Mouse (Mus musculus): Measurements from ENCODE around the gene Tmem132b. TPM values are rescaled to one million over a fixed set of nuclear protein-coding genes. Genes with fewer than 3 reads are reported as not detected.

Gene Tmem132b
- polyA plus RNA-seq, 1 experiment from 2014 or later: 0.31 TPM

DNA sequence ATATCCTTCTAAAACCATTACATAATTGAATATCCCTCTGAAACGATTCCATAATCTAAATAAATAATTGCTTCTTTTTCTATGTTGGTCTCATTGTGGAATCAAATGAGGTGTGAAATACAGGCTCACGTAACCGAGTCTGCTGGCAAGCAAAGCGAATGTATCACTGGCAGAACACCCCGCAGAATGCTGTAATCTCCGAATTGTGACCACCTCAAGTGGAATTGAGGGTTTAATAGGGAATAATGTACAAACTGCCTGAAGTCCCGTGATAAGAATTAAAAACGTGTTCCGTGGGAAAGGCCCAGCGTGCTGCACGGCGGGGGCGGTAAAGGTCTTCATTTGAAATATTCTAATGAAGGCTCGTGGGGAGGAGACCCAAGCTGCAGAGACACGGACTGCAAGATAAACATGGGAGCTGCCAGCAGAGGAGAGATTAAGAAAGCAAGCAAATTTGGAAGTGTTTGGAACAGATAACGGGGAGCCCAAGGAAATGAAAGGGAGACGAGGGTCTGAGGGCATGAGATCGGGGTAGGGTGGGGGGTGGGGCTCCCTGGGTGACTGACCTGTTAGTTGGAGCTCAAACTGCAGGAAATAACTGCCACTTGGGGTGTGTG is 110.1 kb downstream of the Tmem132b start:
- Histone ChIP-seq H3K4me2 (ENCODE audit: low read depth, low read length) (no peak overlapping the region), H3K4me3 (ENCODE audit: low read depth, low read length) (no peak overlapping the region), H3K27me3 (replicated peaks; ENCODE audit: control insufficient read depth, insufficient read depth, low read length) (no peaks in the 10 kb centered on the region), H3K36me3 (ENCODE audit: control insufficient read depth, insufficient read depth, low read length) (no peaks in the 10 kb centered on the region), H3K9me3 (ENCODE audit: control insufficient read depth, low read length) (no peaks in the 10 kb centered on the region), H3K4me1 (ENCODE audit: control insufficient read depth, insufficient read depth, low read length) (no peaks in the 10 kb centered on the region), H3K27ac (replicated peaks; ENCODE audit: low read depth, low read length) (no peak overlapping the region), H3K9ac (ENCODE audit: low read depth, low read length) (no peak overlapping the region)
- WGBS: 72% methylated on average over 18 of the region's 18 CpGs
- DNase-seq (ENCODE audit: low spot score) (no peak), ATAC-seq (ENCODE audit: low read depth) (no peak)

DNA sequence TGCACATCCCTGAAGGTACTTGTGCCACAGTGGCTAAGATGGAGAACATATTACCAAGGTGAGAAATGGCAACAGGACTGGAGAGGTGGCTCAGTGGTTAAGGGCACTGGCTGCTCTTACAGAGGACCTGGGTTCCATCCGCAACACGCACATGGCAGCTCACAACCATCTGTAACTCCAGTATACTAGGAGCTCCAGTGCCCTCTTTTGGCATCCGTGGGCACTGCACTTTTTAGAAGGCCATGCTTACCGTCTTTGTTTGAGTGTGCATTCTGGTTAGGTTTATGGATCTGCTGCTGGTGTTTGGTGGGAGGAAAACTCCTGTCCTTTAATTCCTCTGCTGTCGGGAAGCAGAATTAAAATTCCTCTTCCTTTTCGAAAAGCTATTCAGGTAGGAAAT is 116.7 kb downstream of the Tmem132b start:
- DNase-seq (ENCODE audit: low spot score): no peak
- no peak for ATAC-seq (ENCODE audit: low read depth)
- no peak overlapping the region for H3K9ac ChIP-seq (ENCODE audit: low read depth, low read length)
- no peaks in the 10 kb centered on the region for H3K9me3 ChIP-seq (ENCODE audit: control insufficient read depth, low read length)
- no peaks in the 10 kb centered on the region for H3K27me3 ChIP-seq (replicated peaks; ENCODE audit: control insufficient read depth, insufficient read depth, low read length)
- no peaks in the 10 kb centered on the region for H3K4me1 ChIP-seq (ENCODE audit: control insufficient read depth, insufficient read depth, low read length)
- 87% methylated on average over 6 of the region's 6 CpGs for WGBS
- H3K4me3 ChIP-seq (ENCODE audit: low read depth, low read length): no peak overlapping the region
- no peak overlapping the region for H3K27ac ChIP-seq (replicated peaks; ENCODE audit: low read depth, low read length)
- no peak overlapping the region for H3K4me2 ChIP-seq (ENCODE audit: low read depth, low read length)
- H3K36me3 ChIP-seq (ENCODE audit: control insufficient read depth, insufficient read depth, low read length): no peaks in the 10 kb centered on the region

- H3K9me3 ChIP-seq (ENCODE audit: control insufficient read depth, low read length): no peaks in the 10 kb centered on the region
- H3K4me1 ChIP-seq (ENCODE audit: control insufficient read depth, insufficient read depth, low read length): no peaks in the 10 kb centered on the region
- DNase-seq (ENCODE audit: low spot score) (no peak), ATAC-seq (ENCODE audit: low read depth) (no peak)
- no peak overlapping the region for H3K27ac ChIP-seq (replicated peaks; ENCODE audit: low read depth, low read length)
- H3K36me3 ChIP-seq (ENCODE audit: control insufficient read depth, insufficient read depth, low read length): no peaks in the 10 kb centered on the region
- H3K4me3 ChIP-seq (ENCODE audit: low read depth, low read length): no peak overlapping the region
- no peaks in the 10 kb centered on the region for H3K27me3 ChIP-seq (replicated peaks; ENCODE audit: control insufficient read depth, insufficient read depth, low read length)
- 50% methylated on average over 2 of the region's 2 CpGs for WGBS
- no peak overlapping the region for H3K9ac ChIP-seq (ENCODE audit: low read depth, low read length)
- no peak overlapping the region for H3K4me2 ChIP-seq (ENCODE audit: low read depth, low read length)
These were observed 118.4 kb downstream of the Tmem132b start for GRCm38 (mm10) chr5:125649982-125650381.

DNA sequence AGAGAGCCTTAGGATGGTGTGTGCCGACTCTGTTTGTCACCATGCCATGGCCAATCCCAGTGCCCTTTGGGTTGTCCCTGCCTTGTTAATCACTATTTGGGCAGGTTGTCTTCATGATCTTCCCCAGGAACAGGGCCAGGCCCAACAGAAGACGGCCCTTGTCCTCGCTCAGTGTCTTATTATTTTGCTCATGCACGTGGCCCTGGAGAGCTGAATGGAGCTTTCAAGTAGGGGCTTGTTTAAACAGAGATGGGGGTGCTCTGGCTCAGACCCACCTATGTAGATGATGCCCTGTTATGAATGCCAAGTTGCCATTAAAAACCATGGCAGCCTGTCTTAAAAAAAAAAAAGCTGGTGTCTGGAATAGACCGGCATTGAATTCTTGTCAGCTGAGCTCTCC is 126.5 kb downstream of the Tmem132b start:
- H3K36me3 ChIP-seq (ENCODE audit: control insufficient read depth, insufficient read depth, low read length): no peaks in the 10 kb centered on the region
- H3K4me2 ChIP-seq (ENCODE audit: low read depth, low read length): no peak overlapping the region
- 75% methylated on average over 5 of the region's 5 CpGs for WGBS
- H3K9ac ChIP-seq (ENCODE audit: low read depth, low read length): no peak overlapping the region
- no peak overlapping the region for H3K27ac ChIP-seq (replicated peaks; ENCODE audit: low read depth, low read length)
- no peaks in the 10 kb centered on the region for H3K9me3 ChIP-seq (ENCODE audit: control insufficient read depth, low read length)
- no peaks in the 10 kb centered on the region for H3K27me3 ChIP-seq (replicated peaks; ENCODE audit: control insufficient read depth, insufficient read depth, low read length)
- H3K4me3 ChIP-seq (ENCODE audit: low read depth, low read length): no peak overlapping the region
- no peaks in the 10 kb centered on the region for H3K4me1 ChIP-seq (ENCODE audit: control insufficient read depth, insufficient read depth, low read length)
- ATAC-seq (ENCODE audit: low read depth) (no peak), DNase-seq (ENCODE audit: low spot score) (no peak)

GRCm38 (mm10) chr5:125658959-125659749 is 127.6 kb downstream of the Tmem132b start:
- ATAC-seq (ENCODE audit: low read depth): no peak
- Histone ChIP-seq H3K4me1 (ENCODE audit: control insufficient read depth, insufficient read depth, low read length) (no peaks in the 10 kb centered on the region), H3K36me3 (ENCODE audit: control insufficient read depth, insufficient read depth, low read length) (no peaks in the 10 kb centered on the region), H3K27me3 (replicated peaks; ENCODE audit: control insufficient read depth, insufficient read depth, low read length) (no peaks in the 10 kb centered on the region), H3K9me3 (ENCODE audit: control insufficient read depth, low read length) (no peaks in the 10 kb centered on the region), H3K9ac (ENCODE audit: low read depth, low read length) (no peak overlapping the region), H3K4me2 (ENCODE audit: low read depth, low read length) (no peak overlapping the region), H3K27ac (replicated peaks; ENCODE audit: low read depth, low read length) (no peak overlapping the region), H3K4me3 (ENCODE audit: low read depth, low read length) (no peak overlapping the region)
- DNase-seq (ENCODE audit: low spot score): no peak
- WGBS: 50% methylated on average over 14 of the region's 14 CpGs

DNA sequence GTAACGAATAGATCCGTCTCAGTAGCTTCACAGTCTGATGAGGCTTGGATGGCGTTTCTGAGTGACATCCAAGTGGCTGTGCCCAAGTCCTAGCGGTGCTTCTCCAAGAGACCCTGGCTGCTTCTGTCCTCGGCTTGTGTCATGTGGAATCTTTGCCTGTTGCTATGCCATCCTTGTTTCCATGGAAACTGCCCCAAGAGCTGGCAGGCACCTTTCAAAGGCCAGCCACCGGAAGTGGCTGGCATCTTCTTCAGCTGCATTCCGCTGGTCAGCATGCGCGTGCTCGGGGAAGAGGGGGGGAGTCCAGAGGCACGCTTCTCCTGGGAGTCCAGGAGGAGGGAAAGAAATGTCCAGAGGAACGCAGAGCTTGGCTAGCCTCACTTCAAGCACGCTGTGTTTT is 144.0 kb downstream of the Tmem132b start:
- DNase-seq (ENCODE audit: low spot score): no peak
- H3K4me3 ChIP-seq (ENCODE audit: low read depth, low read length): no peak overlapping the region
- no peak overlapping the region for H3K4me2 ChIP-seq (ENCODE audit: low read depth, low read length)
- H3K9ac ChIP-seq (ENCODE audit: low read depth, low read length): no peak overlapping the region
- WGBS: 39% methylated on average over 13 of the region's 13 CpGs
- no peaks in the 10 kb centered on the region for H3K4me1 ChIP-seq (ENCODE audit: control insufficient read depth, insufficient read depth, low read length)
- no peak for ATAC-seq (ENCODE audit: low read depth)
- no peak overlapping the region for H3K27ac ChIP-seq (replicated peaks; ENCODE audit: low read depth, low read length)
- H3K27me3 ChIP-seq (replicated peaks; ENCODE audit: control insufficient read depth, insufficient read depth, low read length): no peaks in the 10 kb centered on the region
- no peaks in the 10 kb centered on the region for H3K9me3 ChIP-seq (ENCODE audit: control insufficient read depth, low read length)
- H3K36me3 ChIP-seq (ENCODE audit: control insufficient read depth, insufficient read depth, low read length): no peaks in the 10 kb centered on the region

DNA sequence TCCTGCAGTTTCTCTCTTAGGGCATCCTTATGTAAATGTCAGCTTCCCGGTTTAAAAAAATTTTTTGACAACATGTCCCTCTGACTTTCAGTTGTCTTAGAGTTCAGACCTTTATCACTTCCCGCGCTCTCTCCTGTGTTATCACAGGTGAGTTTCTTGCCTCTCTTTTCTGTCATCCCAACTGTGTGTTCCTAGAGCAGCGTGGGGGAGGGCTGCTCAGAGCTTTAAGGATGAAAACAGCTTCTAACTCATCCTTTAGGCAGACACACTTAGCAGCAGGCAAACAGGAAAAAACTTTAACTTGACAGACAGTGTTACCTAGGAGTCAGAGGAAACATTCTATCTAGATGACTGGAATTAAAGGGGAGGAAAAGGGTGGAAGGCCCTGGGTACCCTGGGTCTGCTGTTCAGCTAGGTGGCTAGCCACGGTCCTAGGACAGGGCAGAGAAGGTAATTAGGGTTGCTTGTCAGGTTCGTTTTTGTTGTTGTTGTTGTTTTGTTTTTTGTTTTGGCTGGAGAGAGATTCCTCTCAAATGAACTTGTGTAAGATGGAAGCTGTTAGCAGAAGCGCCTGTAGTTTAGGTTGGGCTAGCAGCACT is 144.6 kb downstream of the Tmem132b start:
- H3K36me3 ChIP-seq (ENCODE audit: control insufficient read depth, insufficient read depth, low read length): no peaks in the 10 kb centered on the region
- no peaks in the 10 kb centered on the region for H3K27me3 ChIP-seq (replicated peaks; ENCODE audit: control insufficient read depth, insufficient read depth, low read length)
- no peak overlapping the region for H3K9ac ChIP-seq (ENCODE audit: low read depth, low read length)
- no peak overlapping the region for H3K4me2 ChIP-seq (ENCODE audit: low read depth, low read length)
- no peak overlapping the region for H3K27ac ChIP-seq (replicated peaks; ENCODE audit: low read depth, low read length)
- H3K4me3 ChIP-seq (ENCODE audit: low read depth, low read length): no peak overlapping the region
- no peaks in the 10 kb centered on the region for H3K9me3 ChIP-seq (ENCODE audit: control insufficient read depth, low read length)
- ATAC-seq (ENCODE audit: low read depth) (no peak), DNase-seq (ENCODE audit: low spot score) (no peak)
- 62% methylated on average over 7 of the region's 7 CpGs for WGBS
- no peaks in the 10 kb centered on the region for H3K4me1 ChIP-seq (ENCODE audit: control insufficient read depth, insufficient read depth, low read length)

DNA sequence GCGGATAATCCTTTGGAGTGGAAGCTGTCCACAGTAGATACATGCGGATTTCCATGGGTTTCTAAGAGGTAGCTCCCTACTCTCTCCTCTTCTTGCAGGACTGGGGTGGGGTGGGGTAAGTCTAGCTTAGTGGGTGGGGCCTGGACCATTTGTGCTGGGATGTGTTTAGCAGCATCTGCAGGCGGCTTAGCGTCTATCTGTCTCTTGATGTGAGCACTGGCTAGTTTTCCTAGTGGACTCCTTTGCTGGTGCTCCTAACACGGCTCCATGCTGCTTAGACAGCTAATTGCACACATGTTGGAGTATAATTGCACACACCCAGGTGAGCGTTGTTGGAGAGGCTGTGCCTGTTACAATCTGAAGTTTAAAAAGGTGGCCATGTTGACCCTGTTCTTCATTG is 149.3 kb downstream of the Tmem132b start:
- Histone ChIP-seq H3K4me3 (ENCODE audit: low read depth, low read length) (no peak overlapping the region), H3K36me3 (ENCODE audit: control insufficient read depth, insufficient read depth, low read length) (no peaks in the 10 kb centered on the region), H3K4me1 (ENCODE audit: control insufficient read depth, insufficient read depth, low read length) (no peaks in the 10 kb centered on the region), H3K9ac (ENCODE audit: low read depth, low read length) (no peak overlapping the region), H3K4me2 (ENCODE audit: low read depth, low read length) (no peak overlapping the region), H3K27me3 (replicated peaks; ENCODE audit: control insufficient read depth, insufficient read depth, low read length) (no peaks in the 10 kb centered on the region), H3K9me3 (ENCODE audit: control insufficient read depth, low read length) (no peaks in the 10 kb centered on the region), H3K27ac (replicated peaks; ENCODE audit: low read depth, low read length) (no peak overlapping the region)
- DNase-seq (ENCODE audit: low spot score) (no peak), ATAC-seq (ENCODE audit: low read depth) (no peak)
- 94% methylated on average over 6 of the region's 6 CpGs for WGBS
